8 mouse cellular contexts compared by ENCODE assay signal in genomic region chr2:91070076-91070800, GRCm38 (mm10). TPM values are rescaled to one million over a fixed set of nuclear protein-coding genes. Genes with fewer than 3 reads are reported as not detected.
DNase-seq lines count a peak whose midpoint lies in the region; ATAC-seq lines count a peak whose summit lies in the region.

TSS of gene Slc39a13 (minus strand) at chr2:91070417.

- H3K9me3 ChIP-seq in hindbrain, embryonic 15.5 days, result no peaks in the 10 kb centered on the region

- peak; percentile 94 for DNase-seq in R1 (ENCODE audit: low read depth, low spot score)
- peak; percentile 95 to 98 for DNase-seq in cerebellum, postnatal 25 days
- peak; percentile 96 to 97 for DNase-seq in frontal cortex, postnatal 36 days (ENCODE audit: low spot score in 2 of 2)
- peak; percentile 95 for DNase-seq in left cerebral cortex, adult 11 months (ENCODE audit: low spot score)
- peak; percentile 98 for DNase-seq in lung, postnatal 4 days
- peak; percentile 90 for DNase-seq in retina, postnatal 7 days (ENCODE audit: low read depth, low spot score)
- peak; percentile 99 for DNase-seq in urinary bladder, adult 2 months (ENCODE audit: low spot score)

- peak within 1 kb of the TSS; percentile 84 for H3K27ac ChIP-seq in hindbrain, embryonic 15.5 days (replicated peaks)

- peak within 1 kb of the TSS; percentile 65 for H3K4me3 ChIP-seq in hindbrain, embryonic 15.5 days

- H3K4me1 ChIP-seq in hindbrain, embryonic 15.5 days (replicated peaks), result peaks cover 32% of the 10 kb centered on the region

- peaks cover 2% of the 10 kb centered on the region; the same call in 1 of the 2 replicates for H3K36me3 ChIP-seq in hindbrain, embryonic 15.5 days

- WGBS in hindbrain, embryonic 15.5 days, result under 1% methylated on average over 67 of the region's 69 CpGs

- peak; percentile 96 for ATAC-seq in hindbrain, embryonic 15.5 days (ENCODE audit: low FRiP score, low read depth)

- H3K9ac ChIP-seq in hindbrain, embryonic 15.5 days, result peak within 1 kb of the TSS; percentile 72

- H3K4me2 ChIP-seq in hindbrain, embryonic 15.5 days, result peak within 1 kb of the TSS; percentile 91

- no peaks in the 10 kb centered on the region for H3K27me3 ChIP-seq in hindbrain, embryonic 15.5 days

RNA-seq across cellular contexts. Expression of gene Slc39a13, which starts in this region (rescaled TPM):
- 34.5 and 34.8 TPM in 2 replicates for polyA plus RNA-seq in hindbrain, embryonic 15.5 days (2015; fragmentation: Nextera tagmentation; extraction: Ambion mirVana)
- 63.7 and 87.4 TPM in 2 replicates for polyA plus RNA-seq in urinary bladder, adult 2 months (2012; rRNA removed)

Comparison
In these comparisons a context has a peak if more than half of its experiments do, and no peak if none do; other contexts are left out.
1. Peak in every context shown above with its lines: DNase-seq, ATAC-seq, H3K4me3 ChIP-seq and H3K27ac ChIP-seq.